Mouse (Mus musculus): ENCODE data around the gene Lrmda.

Lrmda gene

DNA sequence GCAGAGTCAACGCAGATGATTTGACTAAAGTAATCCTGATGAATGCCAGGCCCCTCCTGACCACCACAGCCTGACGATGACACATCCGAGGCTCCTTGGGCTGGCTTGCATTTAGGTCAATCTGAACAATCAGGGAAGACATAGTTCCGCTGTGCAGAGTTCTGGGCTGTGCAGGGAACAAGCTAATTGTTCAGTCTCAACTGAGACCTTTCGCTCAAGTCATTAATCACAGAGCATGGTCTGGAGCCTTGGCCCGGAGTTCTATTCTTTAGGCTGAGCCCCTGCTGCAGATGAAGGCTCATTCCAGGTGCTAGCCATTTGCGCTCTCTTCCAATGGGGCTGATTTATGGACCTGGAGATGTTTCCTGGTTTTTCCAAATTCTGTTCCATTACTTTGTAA lies 844.6 kb downstream of the Lrmda start:
- DNase-seq (ENCODE audit: low spot score in 2 of 2), result no peak

DNA sequence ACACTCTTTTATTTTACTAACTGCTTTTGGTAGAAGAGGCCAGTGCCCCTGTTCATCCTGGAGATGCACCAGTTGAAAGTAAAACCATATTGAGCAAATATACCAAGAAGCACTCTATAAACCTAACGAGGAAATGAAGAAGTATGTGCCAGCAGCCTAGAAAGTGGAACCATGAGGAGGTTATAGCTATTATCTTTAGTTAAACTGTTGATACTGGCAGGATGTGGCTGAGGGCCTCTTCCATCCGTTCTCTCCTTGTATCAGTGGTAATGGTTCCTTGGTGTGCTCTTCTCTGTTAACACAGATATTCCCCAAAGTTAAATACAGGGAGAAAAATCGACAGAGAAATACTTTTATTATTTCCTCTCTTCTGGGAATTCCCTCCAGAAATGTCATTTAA lies 855.1 kb downstream of the Lrmda start:
- no peak for DNase-seq (ENCODE audit: low spot score in 2 of 2)

DNA sequence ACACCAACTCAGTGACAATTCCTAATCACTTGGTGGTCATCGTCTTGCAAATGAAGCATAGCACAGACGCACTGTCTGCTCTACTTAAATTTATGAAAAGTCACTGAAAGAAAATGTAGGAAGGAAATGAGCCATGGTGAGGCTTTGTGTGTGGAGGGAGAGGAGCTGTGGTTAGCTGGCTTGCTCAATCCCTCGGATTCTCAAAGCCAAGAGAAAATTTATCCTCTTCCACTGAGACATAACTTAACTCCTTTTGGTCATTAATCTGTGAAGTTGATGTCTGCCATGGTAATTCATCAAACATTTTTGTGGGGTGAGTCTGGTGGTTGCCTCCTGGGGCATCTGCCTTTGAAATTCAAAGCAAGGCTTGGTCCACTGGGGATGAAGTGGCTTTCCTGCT lies 867.7 kb downstream of the Lrmda start:
- DNase-seq (ENCODE audit: low spot score in 2 of 2), result no peak

- DNase-seq (ENCODE audit: low spot score in 2 of 2), result no peak
Observed at GRCm38 (mm10) chr14:22899312-22899711, 879.8 kb downstream of the Lrmda start.

- DNase-seq (ENCODE audit: low spot score in 2 of 2), result no peak
Observed at GRCm38 (mm10) chr14:22902116-22902515, 882.6 kb downstream of the Lrmda start.

- no peak for DNase-seq (ENCODE audit: low spot score in 2 of 2)
Observed at GRCm38 (mm10) chr14:22902914-22903313, 883.4 kb downstream of the Lrmda start.

DNA sequence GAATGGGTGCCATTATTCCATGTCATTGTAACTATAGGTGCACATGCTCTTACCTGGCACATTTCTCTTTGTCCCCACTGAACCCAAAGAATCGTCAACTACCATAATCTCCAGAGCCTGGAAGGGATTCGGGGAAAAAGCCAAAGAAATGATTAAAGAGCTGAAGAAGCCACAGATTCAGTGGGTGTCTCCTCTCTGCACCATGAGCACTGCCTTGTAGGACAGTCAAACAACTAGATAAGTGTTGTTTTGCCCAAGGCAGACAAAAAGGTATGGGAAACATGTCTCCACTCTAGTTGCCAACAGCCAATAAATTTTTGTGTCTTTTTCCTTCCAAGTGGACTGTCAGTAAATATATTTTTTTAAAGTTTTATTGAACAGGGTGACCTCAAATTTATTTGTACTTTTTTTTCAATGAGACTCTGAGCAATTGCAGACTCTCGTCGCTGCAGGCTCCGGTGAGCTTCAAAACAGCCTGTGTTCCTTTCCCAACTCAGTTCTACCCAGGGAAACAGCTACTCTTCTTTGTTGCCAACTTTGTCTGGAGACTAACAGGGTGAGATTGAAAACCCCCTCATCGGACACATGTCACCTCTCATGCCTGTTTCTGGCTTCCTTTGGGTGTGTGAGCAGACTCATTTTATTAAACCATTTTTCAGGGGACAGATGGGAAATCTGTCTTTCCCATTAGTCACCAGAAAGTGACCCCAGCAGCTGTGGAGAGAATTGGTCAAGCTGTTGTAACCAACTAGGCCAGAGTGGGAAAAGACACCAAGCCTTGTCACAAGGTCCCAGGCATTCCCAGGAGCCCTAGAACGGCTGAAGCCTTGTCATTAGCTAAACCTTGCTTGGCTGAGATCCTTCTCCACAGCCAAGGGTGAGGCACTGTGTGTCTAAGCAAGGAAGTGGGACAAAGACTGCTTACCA lies 886.5 kb downstream of the Lrmda start:
- no peak for DNase-seq (ENCODE audit: low spot score in 2 of 2)

DNA sequence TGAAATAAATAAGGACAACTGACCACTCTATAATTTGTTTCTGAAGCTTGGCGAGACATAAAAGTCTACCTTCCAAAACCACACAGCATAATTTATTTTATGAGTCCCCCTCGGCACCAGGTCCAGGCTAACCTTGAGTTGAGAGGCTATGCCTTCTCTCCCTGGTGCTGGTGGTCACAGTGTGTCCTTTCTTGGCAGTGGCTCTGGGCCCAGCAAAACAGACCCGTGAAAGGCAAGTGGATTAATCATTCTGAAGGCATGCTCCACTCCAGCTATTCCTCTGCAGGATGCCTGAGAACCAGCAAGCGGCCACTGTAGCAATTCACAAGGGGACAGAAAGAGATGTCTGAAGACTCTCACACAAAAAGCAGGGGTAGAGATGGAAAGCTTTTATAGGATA lies 887.2 kb downstream of the Lrmda start:
- peak; percentile 1 to 12 for DNase-seq (ENCODE audit: low spot score in 2 of 2)

GRCm38 (mm10) chr14:22907221-22907620 lies 887.7 kb downstream of the Lrmda start:
- DNase-seq (ENCODE audit: low spot score in 2 of 2), result no peak

- DNase-seq (ENCODE audit: low spot score in 2 of 2), result no peak
Observed at GRCm38 (mm10) chr14:22908006-22908405, 888.5 kb downstream of the Lrmda start.

GRCm38 (mm10) chr14:22915463-22915862 lies 896.0 kb downstream of the Lrmda start:
- no peak for DNase-seq (ENCODE audit: low spot score in 2 of 2)

GRCm38 (mm10) chr14:22918499-22918898 lies 899.0 kb downstream of the Lrmda start:
- no peak for DNase-seq (ENCODE audit: low spot score in 2 of 2)

GRCm38 (mm10) chr14:22918931-22919330 lies 899.4 kb downstream of the Lrmda start:
- no peak for DNase-seq (ENCODE audit: low spot score in 2 of 2)

DNA sequence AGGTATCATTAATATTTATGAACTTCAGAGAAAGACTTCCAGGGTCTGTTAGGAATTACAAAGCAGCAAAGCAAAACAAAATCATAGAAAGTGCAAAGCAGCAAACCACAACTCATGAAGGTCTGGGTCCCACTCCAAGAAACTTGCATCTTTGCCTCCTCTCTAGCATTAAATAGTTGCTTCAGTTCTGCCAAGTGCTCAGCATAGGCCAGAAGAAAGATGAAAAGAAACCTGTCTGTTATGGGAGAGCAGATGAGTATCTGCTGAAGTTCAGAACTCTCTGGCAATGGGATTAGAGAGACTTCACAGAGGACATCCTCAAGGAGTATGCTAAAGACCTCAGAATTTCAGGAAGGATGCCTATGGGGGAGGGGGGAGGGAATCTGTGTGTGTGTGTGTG lies 901.6 kb downstream of the Lrmda start:
- no peak for DNase-seq (ENCODE audit: low spot score in 2 of 2)

GRCm38 (mm10) chr14:22921796-22922195 lies 902.3 kb downstream of the Lrmda start:
- no peak for DNase-seq (ENCODE audit: low spot score in 2 of 2)

DNA sequence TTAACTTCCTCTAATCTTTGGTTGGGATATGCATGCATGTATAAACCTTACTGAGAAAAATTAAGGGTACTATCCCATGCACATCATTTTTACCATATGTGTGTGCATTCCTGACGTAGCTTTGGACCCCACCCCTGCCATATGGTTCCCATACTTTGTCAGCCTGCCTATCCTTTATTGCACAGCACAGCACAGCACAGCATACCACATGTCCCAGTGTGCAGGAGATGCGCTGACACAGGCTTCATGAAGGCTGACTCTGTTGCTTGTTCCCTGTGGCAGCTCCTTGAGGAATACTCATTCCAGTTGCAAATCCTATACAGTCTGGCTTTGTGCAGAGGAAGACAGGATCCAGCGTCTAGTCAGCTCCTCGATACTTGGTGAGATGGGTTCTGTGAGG lies 903.1 kb downstream of the Lrmda start:
- no peak for DNase-seq (ENCODE audit: low spot score in 2 of 2)

GRCm38 (mm10) chr14:22923251-22923650 lies 903.7 kb downstream of the Lrmda start:
- DNase-seq (ENCODE audit: low spot score in 2 of 2), result no peak

GRCm38 (mm10) chr14:22928263-22928662 lies 908.8 kb downstream of the Lrmda start:
- no peak for DNase-seq (ENCODE audit: low spot score in 2 of 2)

DNA sequence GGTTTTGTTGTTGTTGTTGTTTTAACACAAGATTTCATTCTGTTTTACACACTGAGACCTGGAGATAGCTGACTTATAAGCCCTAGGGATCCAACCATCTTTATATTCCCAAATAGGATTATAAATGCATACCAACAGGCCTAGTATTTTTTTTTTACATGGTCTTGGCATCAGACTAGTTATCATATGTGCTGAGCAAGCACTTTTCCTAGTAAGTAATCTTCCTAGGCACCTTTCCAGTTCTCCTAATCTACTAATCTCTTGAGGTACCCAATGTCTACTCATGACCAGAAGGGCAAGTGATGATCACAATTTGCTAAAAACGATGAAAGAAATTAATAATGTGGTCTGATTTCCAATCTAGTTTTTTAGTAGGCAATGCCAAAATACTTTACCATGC lies 909.2 kb downstream of the Lrmda start:
- no peak for DNase-seq (ENCODE audit: low spot score in 2 of 2)

DNA sequence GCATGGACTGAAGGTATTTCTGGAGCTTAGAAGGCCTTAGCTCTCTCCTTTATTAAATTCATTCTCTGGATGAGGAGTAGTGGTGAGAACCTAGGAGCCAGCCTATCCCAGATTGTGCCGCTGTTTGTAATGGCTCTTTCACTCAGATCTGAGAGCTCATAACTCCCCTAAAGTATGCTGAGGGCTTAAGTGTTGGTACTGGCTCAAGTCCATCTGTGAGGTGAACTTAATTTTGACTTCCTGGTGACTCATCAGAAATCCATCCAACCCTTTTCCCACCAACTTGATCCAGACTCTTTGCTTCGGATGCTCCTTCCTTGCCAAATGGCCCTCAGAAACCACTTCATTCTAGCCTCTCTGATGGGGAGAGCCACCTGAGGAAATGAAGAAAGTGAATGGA lies 910.1 kb downstream of the Lrmda start:
- no peak for DNase-seq (ENCODE audit: low spot score in 2 of 2)

GRCm38 (mm10) chr14:22930488-22931046 lies 911.1 kb downstream of the Lrmda start:
- DNase-seq (ENCODE audit: low spot score in 2 of 2), result no peak

DNA sequence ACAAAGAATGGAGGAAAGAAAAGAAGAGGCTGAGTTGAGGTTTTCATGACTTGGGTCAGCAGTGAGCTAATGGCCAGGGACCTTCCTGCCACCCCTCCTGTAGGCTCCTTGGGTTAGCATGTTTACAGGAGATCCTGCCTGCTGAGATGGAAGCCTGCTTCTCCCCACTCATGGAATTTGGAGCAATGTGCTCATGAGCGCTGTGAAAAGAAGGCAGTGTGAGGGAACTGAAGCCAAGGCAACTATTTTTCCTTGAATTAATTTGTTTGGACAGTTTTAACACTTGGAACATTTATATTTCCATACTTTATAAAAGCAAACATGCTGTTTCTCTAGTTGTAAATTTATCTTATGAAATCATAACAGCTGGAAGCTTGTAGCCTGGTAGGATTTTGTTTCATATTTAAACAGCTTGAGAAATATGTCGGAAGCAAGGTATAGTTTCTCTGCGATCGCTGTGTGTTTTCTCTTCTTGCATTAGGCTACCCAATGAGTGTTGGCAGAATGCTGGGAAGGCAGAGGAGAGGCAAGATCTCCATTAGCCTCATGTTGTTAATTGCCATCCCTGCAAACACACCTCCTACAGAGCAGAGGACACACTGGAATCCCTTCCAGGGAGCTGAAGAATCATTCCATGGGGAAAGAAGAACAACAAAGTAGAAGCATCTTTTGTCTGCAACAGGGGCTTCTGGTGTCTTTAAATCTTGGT lies 911.8 kb downstream of the Lrmda start:
- no peak for DNase-seq (ENCODE audit: low spot score in 2 of 2)

DNA sequence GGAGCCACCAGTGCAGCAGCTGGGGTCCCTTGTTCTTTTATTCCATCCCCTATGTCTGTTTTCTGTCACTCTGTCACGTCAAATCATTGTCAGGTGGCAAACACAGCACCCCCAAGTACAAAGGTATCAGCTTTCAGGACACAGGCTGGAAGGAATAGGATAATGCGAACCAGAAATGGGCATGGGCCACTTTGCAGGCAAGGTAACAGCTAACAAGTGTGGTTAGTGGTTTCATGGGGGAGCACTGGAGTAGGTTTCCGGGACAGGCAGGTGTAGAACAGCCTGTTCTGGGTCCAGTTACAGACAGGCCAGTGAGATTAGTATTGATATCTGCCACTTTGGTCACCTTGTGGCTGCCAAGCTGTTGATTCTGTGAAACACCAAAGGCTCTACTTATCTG lies 917.2 kb downstream of the Lrmda start:
- no peak for DNase-seq (ENCODE audit: low spot score in 2 of 2)
